Mouse (Mus musculus): ENCODE results near the gene Bcl9l. TPM values are rescaled to one million over a fixed set of nuclear protein-coding genes. Genes with fewer than 3 reads are reported as not detected.

The Bcl9l gene
- polyA plus RNA-seq, 1 experiment, result 42.2 TPM

GRCm38 (mm10) chr9:44511935-44512716 is 29.5 kb downstream of the Bcl9l start:
- peaks cover 59% of the 10 kb centered on the region for H3K4me1 ChIP-seq (ENCODE audit: control insufficient read depth, insufficient read depth, insufficient read length)
- no peak overlapping the region for H3K4me3 ChIP-seq (ENCODE audit: extremely low read depth, insufficient read depth, insufficient read length)
- H3K27me3 ChIP-seq (ENCODE audit: control insufficient read depth, insufficient read depth, low read length), result no peaks in the 10 kb centered on the region
- H3K27ac ChIP-seq (ENCODE audit: insufficient read depth, low read length), result peak overlapping the region; percentile 70
- no peak for TF ChIP-seq POLR2A (IDR thresholded peaks at IDR 0.05; ENCODE audit: low read depth, low read length)
- TF ChIP-seq CTCF (IDR thresholded peaks at IDR 0.05; ENCODE audit: extremely low read depth, insufficient read depth, insufficient read length, insufficient replicate concordance), result no peak
- peaks cover 25% of the 10 kb centered on the region for H3K36me3 ChIP-seq (ENCODE audit: control insufficient read depth, insufficient read depth, low read length)
- 16% methylated on average over 9 of the region's 9 CpGs for WGBS
- peak in 1 of 2 experiments; percentile 83 for DNase-seq (ENCODE audit: low read depth in 1 of 2, low spot score in 2 of 2)

DNA sequence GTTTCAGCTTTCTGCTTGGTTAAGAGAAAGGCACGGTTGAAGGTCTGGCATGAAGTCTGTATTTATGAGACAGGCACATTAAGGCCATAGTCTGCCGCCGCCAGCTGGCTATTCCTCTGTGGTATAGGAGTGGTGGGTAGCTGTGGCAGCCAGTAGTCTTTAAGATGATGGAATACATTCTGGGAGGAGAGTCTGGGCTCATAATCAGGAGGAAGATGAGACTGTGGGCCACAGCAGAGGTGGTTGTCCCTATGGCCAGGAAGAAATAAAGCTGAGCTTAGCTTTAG is 30.0 kb downstream of the Bcl9l start:
- Histone ChIP-seq H3K4me1 (ENCODE audit: control insufficient read depth, insufficient read depth, insufficient read length) (peaks cover 64% of the 10 kb centered on the region), H3K27ac (ENCODE audit: insufficient read depth, low read length) (peak overlapping the region; percentile 70), H3K36me3 (ENCODE audit: control insufficient read depth, insufficient read depth, low read length) (peaks cover 23% of the 10 kb centered on the region), H3K27me3 (ENCODE audit: control insufficient read depth, insufficient read depth, low read length) (no peaks in the 10 kb centered on the region), H3K4me3 (ENCODE audit: extremely low read depth, insufficient read depth, insufficient read length) (no peak overlapping the region)
- DNase-seq (ENCODE audit: low read depth in 1 of 2, low spot score in 2 of 2), result no peak
- TF ChIP-seq CTCF (IDR thresholded peaks at IDR 0.05; ENCODE audit: extremely low read depth, insufficient read depth, insufficient read length, insufficient replicate concordance) (no peak), POLR2A (IDR thresholded peaks at IDR 0.05; ENCODE audit: low read depth, low read length) (no peak)
- 71% methylated on average over 3 of the region's 3 CpGs for WGBS

GRCm38 (mm10) chr9:44513121-44513520 is 30.5 kb downstream of the Bcl9l start:
- Histone ChIP-seq H3K4me3 (ENCODE audit: extremely low read depth, insufficient read depth, insufficient read length) (no peak overlapping the region), H3K27me3 (ENCODE audit: control insufficient read depth, insufficient read depth, low read length) (no peaks in the 10 kb centered on the region), H3K4me1 (ENCODE audit: control insufficient read depth, insufficient read depth, insufficient read length) (peaks cover 69% of the 10 kb centered on the region), H3K27ac (ENCODE audit: insufficient read depth, low read length) (peak overlapping the region; percentile 70), H3K36me3 (ENCODE audit: control insufficient read depth, insufficient read depth, low read length) (peaks cover 20% of the 10 kb centered on the region)
- WGBS, result 88% methylated on average over 11 of the region's 11 CpGs
- TF ChIP-seq POLR2A (IDR thresholded peaks at IDR 0.05; ENCODE audit: low read depth, low read length), result no peak
- TF ChIP-seq CTCF (IDR thresholded peaks at IDR 0.05; ENCODE audit: extremely low read depth, insufficient read depth, insufficient read length, insufficient replicate concordance), result no peak
- no peak for DNase-seq (ENCODE audit: low read depth in 1 of 2, low spot score in 2 of 2)

DNA sequence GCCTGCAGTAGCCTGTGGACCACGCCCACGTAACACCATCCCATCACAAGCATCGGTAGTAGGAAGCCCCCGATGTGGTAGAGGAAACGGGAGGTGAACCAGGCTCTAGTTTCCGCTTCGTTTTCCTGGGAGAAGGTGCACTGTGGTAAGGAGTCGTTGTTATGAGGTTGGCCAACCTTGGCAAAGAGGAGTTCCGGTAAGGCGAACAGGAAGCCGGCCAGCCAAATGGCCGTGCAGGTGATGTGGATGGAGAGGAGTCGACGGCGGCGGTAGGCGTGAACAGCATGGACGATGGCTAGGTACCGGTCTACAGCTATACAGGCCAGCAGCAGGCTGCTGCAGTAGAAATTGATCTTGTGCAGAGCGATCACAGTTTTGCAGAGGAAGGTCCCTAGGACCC is 31.0 kb downstream of the Bcl9l start:
- Histone ChIP-seq H3K27ac (ENCODE audit: insufficient read depth, low read length) (peak overlapping the region; percentile 70), H3K36me3 (ENCODE audit: control insufficient read depth, insufficient read depth, low read length) (peaks cover 18% of the 10 kb centered on the region), H3K27me3 (ENCODE audit: control insufficient read depth, insufficient read depth, low read length) (no peaks in the 10 kb centered on the region), H3K4me3 (ENCODE audit: extremely low read depth, insufficient read depth, insufficient read length) (no peak overlapping the region), H3K4me1 (ENCODE audit: control insufficient read depth, insufficient read depth, insufficient read length) (peaks cover 72% of the 10 kb centered on the region)
- DNase-seq (ENCODE audit: low read depth in 1 of 2, low spot score in 2 of 2), result no peak
- 83% methylated on average over 20 of the region's 20 CpGs for WGBS
- TF ChIP-seq CTCF (IDR thresholded peaks at IDR 0.05; ENCODE audit: extremely low read depth, insufficient read depth, insufficient read length, insufficient replicate concordance), result no peak
- TF ChIP-seq POLR2A (IDR thresholded peaks at IDR 0.05; ENCODE audit: low read depth, low read length), result no peak

DNA sequence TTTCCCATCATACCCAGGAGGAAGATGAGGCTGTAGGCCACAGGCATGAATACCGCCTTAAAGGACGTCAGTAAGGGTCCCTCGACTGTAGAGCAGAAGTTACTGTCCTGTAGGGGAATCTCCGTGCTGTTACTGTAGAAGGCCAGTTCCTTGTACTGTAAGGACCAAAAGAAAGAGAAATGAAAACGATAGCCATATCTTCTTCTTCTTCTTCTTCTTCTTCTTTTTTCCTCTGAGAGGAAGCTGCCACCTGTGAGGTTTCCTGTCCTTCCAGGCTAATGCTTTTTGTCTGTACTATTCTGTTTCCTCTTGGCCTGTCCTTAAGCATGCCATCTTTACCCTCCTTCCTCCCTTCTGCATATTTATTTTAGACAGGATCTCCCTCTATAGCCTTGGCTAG is 31.5 kb downstream of the Bcl9l start:
- TF ChIP-seq POLR2A (IDR thresholded peaks at IDR 0.05; ENCODE audit: low read depth, low read length) (no peak), CTCF (IDR thresholded peaks at IDR 0.05; ENCODE audit: extremely low read depth, insufficient read depth, insufficient read length, insufficient replicate concordance) (no peak)
- no peak overlapping the region for H3K4me3 ChIP-seq (ENCODE audit: extremely low read depth, insufficient read depth, insufficient read length)
- WGBS, result 36% methylated on average over 5 of the region's 5 CpGs
- H3K27me3 ChIP-seq (ENCODE audit: control insufficient read depth, insufficient read depth, low read length), result no peaks in the 10 kb centered on the region
- peak overlapping the region; percentile 70 for H3K27ac ChIP-seq (ENCODE audit: insufficient read depth, low read length)
- H3K36me3 ChIP-seq (ENCODE audit: control insufficient read depth, insufficient read depth, low read length), result peaks cover 18% of the 10 kb centered on the region
- DNase-seq (ENCODE audit: low read depth in 1 of 2, low spot score in 2 of 2), result no peak
- H3K4me1 ChIP-seq (ENCODE audit: control insufficient read depth, insufficient read depth, insufficient read length), result peaks cover 72% of the 10 kb centered on the region

DNA sequence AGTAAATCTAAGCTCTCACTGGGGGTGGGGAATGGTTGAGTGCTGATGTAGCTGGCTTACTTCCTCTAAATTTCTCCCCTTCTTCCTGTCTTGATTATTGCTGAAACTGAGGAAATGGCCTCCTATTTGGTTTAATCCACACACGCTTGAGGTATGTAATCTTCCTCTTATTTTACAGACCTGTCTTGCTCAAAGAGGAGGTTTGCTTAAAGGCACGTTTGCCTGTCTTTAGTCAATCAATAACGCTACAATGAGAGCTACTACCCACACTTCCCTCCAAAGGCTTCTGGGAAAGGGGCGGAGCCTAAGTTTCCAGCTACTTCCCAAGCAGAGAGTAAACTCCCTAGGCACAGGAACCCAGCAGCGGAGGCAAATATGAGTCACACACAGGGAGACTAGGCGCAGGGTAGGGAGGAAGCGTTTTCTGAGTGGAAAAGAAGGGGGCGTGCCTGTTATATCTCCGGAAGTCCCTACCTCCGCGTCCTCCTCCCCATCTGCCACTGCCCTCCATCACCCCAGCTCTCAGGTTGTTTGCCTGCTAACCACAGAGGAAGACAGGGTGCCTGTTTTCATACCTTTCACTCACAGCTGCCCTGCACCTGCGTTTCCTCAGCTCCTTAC is 32.6 kb downstream of the Bcl9l start:
- Histone ChIP-seq H3K4me1 (ENCODE audit: control insufficient read depth, insufficient read depth, insufficient read length) (peaks cover 67% of the 10 kb centered on the region), H3K27me3 (ENCODE audit: control insufficient read depth, insufficient read depth, low read length) (no peaks in the 10 kb centered on the region), H3K36me3 (ENCODE audit: control insufficient read depth, insufficient read depth, low read length) (peaks cover 17% of the 10 kb centered on the region), H3K4me3 (ENCODE audit: extremely low read depth, insufficient read depth, insufficient read length) (peak overlapping the region; percentile 16; the same call in 1 of the 2 replicates), H3K27ac (ENCODE audit: insufficient read depth, low read length) (peak overlapping the region; percentile 88)
- DNase-seq (ENCODE audit: low read depth in 1 of 2, low spot score in 2 of 2), result peak in 1 of 2 experiments; percentile 81
- no peak for TF ChIP-seq CTCF (IDR thresholded peaks at IDR 0.05; ENCODE audit: extremely low read depth, insufficient read depth, insufficient read length, insufficient replicate concordance)
- TF ChIP-seq POLR2A (IDR thresholded peaks at IDR 0.05; ENCODE audit: low read depth, low read length), result peak; percentile 9; the same call in 1 of the 2 replicates
- 4% methylated on average over 12 of the region's 12 CpGs for WGBS

- peaks cover 66% of the 10 kb centered on the region for H3K4me1 ChIP-seq (ENCODE audit: control insufficient read depth, insufficient read depth, insufficient read length)
- TF ChIP-seq POLR2A (IDR thresholded peaks at IDR 0.05; ENCODE audit: low read depth, low read length) (no peak), CTCF (IDR thresholded peaks at IDR 0.05; ENCODE audit: extremely low read depth, insufficient read depth, insufficient read length, insufficient replicate concordance) (no peak)
- H3K36me3 ChIP-seq (ENCODE audit: control insufficient read depth, insufficient read depth, low read length), result peaks cover 21% of the 10 kb centered on the region
- H3K27ac ChIP-seq (ENCODE audit: insufficient read depth, low read length), result peak overlapping the region; percentile 88
- 42% methylated on average over 5 of the region's 5 CpGs for WGBS
- H3K4me3 ChIP-seq (ENCODE audit: extremely low read depth, insufficient read depth, insufficient read length), result no peak overlapping the region
- no peaks in the 10 kb centered on the region for H3K27me3 ChIP-seq (ENCODE audit: control insufficient read depth, insufficient read depth, low read length)
- DNase-seq (ENCODE audit: low read depth in 1 of 2, low spot score in 2 of 2), result no peak
Measured at GRCm38 (mm10) chr9:44515891-44516290, 33.3 kb downstream of the Bcl9l start.

Measured in spleen, adult 2 months (tissue).